Mouse (Mus musculus): ENCODE measurements around the gene BC035044. TPM values are rescaled to one million over a fixed set of nuclear protein-coding genes. Genes with fewer than 3 reads are reported as not detected.
A peak's percentile ranks its signal among the peaks of the same experiment; 100 is the strongest.
"Not testable (repeated sequence)": the region's sequence is repeated elsewhere in the genome, so short reads cannot be mapped to it uniquely, and the experiment has no call there.

BC035044 gene
- under 1 TPM in 1 of 2 experiments, not detected in 1; 0.21 TPM for total RNA-seq (2021)

- DNase-seq = no peak
Measured at GRCm38 (mm10) chr6:128890948-128891355, at the start of gene BC035044. Gene BC035044, minus strand, starts transcription at chr6:128891126.

- not testable (repeated sequence) for DNase-seq
Measured at GRCm38 (mm10) chr6:128935889-128936665, 45.2 kb upstream of the BC035044 start.

GRCm38 (mm10) chr6:128934081-128934480 lies 43.2 kb upstream of the BC035044 start, which contains the start of gene Clec2g:
Gene Clec2g, plus strand, starts transcription at chr6:128934381.
- not testable (repeated sequence) for DNase-seq

- no peak for DNase-seq
Measured at GRCm38 (mm10) chr6:128933050-128933449, 42.1 kb upstream of the BC035044 start.

GRCm38 (mm10) chr6:128917322-128917721 lies 26.4 kb upstream of the BC035044 start:
- no peak for DNase-seq

GRCm38 (mm10) chr6:128913598-128914254 lies 22.8 kb upstream of the BC035044 start:
- DNase-seq = no peak

GRCm38 (mm10) chr6:128900796-128901552 lies 10.0 kb upstream of the BC035044 start:
- not testable (repeated sequence) for DNase-seq

- no peak for DNase-seq
Measured at GRCm38 (mm10) chr6:128900044-128900443, 9.1 kb upstream of the BC035044 start.

GRCm38 (mm10) chr6:128895404-128896001 lies 4.6 kb upstream of the BC035044 start:
- DNase-seq = no peak

- no peak for DNase-seq
Measured at GRCm38 (mm10) chr6:128888834-128889233, 2.1 kb downstream of the BC035044 start.

GRCm38 (mm10) chr6:128887091-128887790 lies 3.7 kb downstream of the BC035044 start, which contains the start of gene Clec2i:
Gene Clec2i, plus strand, starts transcription at chr6:128887588.
- not testable (repeated sequence) for DNase-seq

- DNase-seq = no peak
Measured at GRCm38 (mm10) chr6:128871910-128872610, 18.9 kb downstream of the BC035044 start.

- no peak for DNase-seq
Measured at GRCm38 (mm10) chr6:128868861-128869260, 22.1 kb downstream of the BC035044 start.

- no peak for DNase-seq
Measured at GRCm38 (mm10) chr6:128857976-128858375, 33.0 kb downstream of the BC035044 start.

GRCm38 (mm10) chr6:128856250-128856649 lies 34.7 kb downstream of the BC035044 start:
- DNase-seq = peak; percentile 85

- no peak for DNase-seq
Measured at GRCm38 (mm10) chr6:128855477-128855876, 35.4 kb downstream of the BC035044 start.

- DNase-seq = no peak
Measured at GRCm38 (mm10) chr6:128854895-128855294, 36.0 kb downstream of the BC035044 start.

GRCm38 (mm10) chr6:128854024-128854820 lies 36.7 kb downstream of the BC035044 start:
- DNase-seq = peak; percentile 75

- DNase-seq = no peak
Measured at GRCm38 (mm10) chr6:128852766-128853165, 38.2 kb downstream of the BC035044 start.

GRCm38 (mm10) chr6:128851151-128851550 lies 39.8 kb downstream of the BC035044 start:
- no peak for DNase-seq
